Mouse (Mus musculus) liver, postnatal 0 days (tissue): ENCODE data around the gene Btbd19.

ENCODE experiments used
- CTCF ChIP-seq: sonication (generic); IDR thresholded peaks from 2 replicates; pipeline ENCODE4 v1.5.1; 2016; ENCODE audit warnings: antibody characterized with exemption, low read depth
- EP300 ChIP-seq: IDR thresholded peaks from 2 replicates; pipeline ENCODE4 v1.6.1; 2016; ENCODE audit warnings: antibody characterized with exemption, low read depth, mild to moderate bottlenecking

DNA sequence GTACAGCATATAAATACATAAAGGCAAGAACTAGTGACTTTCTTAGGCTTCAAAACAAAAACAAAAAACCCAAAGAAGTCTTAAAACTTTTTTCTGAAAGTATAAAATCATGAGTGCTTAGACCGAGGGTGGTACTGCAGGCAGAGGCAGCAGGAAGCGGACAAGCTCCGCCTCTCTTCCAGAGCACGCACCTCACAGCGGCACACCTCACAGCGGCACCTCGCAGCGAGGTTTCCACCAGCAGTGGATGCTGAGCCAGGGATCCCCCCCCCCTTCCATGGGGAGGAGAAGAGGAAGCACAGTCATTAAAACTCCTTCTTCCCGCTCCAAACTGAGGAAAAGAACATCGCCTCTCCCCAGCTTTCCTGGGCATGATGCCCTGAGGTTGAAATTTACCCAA is 34.1 kb upstream of the Btbd19 start:
- TF ChIP-seq CTCF: no peak
- TF ChIP-seq EP300: no peak
